Mouse (Mus musculus) c-Kit-negative CD71-positive TER-119-positive erythroid progenitor cells, embryonic 14.5 days (primary cell): ENCODE measurements around the gene Slc25a3.

Experiments used
- DNase-seq: peaks from one replicate; pipeline ENCODE4 v3.0.0-alpha.2; 2013; ENCODE audit warnings: low read depth, low spot score

Gene Slc25a3

GRCm38 (mm10) chr10:91142654-91143191, 18.9 kb upstream of the Slc25a3 start:
- no peak for DNase-seq

GRCm38 (mm10) chr10:91141564-91141963, 17.7 kb upstream of the Slc25a3 start:
- no peak for DNase-seq

- DNase-seq = no peak
These were observed 15.4 kb upstream of the Slc25a3 start for GRCm38 (mm10) chr10:91139148-91139766.

GRCm38 (mm10) chr10:91138317-91138716, 14.5 kb upstream of the Slc25a3 start:
- no peak for DNase-seq

- DNase-seq = no peak
These were observed 13.5 kb upstream of the Slc25a3 start for GRCm38 (mm10) chr10:91137400-91137799.

GRCm38 (mm10) chr10:91135302-91135972, 11.6 kb upstream of the Slc25a3 start:
- no peak for DNase-seq

- no peak for DNase-seq
These were observed 7.7 kb upstream of the Slc25a3 start for GRCm38 (mm10) chr10:91131565-91131964.

- no peak for DNase-seq
These were observed 6.9 kb upstream of the Slc25a3 start for GRCm38 (mm10) chr10:91130792-91131191.

- no peak for DNase-seq
These were observed 4.8 kb upstream of the Slc25a3 start for GRCm38 (mm10) chr10:91128551-91129160.

- no peak for DNase-seq
These were observed 3.5 kb upstream of the Slc25a3 start for GRCm38 (mm10) chr10:91127395-91127794.

GRCm38 (mm10) chr10:91126618-91127355, 2.9 kb upstream of the Slc25a3 start:
- no peak for DNase-seq

- peak; percentile 50 for DNase-seq
These were observed 505 bp downstream of the Slc25a3 start for GRCm38 (mm10) chr10:91123281-91123827.

GRCm38 (mm10) chr10:91122646-91123045, 1.2 kb downstream of the Slc25a3 start:
- DNase-seq = no peak

- no peak for DNase-seq
These were observed 6.9 kb downstream of the Slc25a3 start for GRCm38 (mm10) chr10:91116958-91117357.

- no peak for DNase-seq
These were observed 14.0 kb downstream of the Slc25a3 start for GRCm38 (mm10) chr10:91109841-91110240.

- no peak for DNase-seq
These were observed 17.9 kb downstream of the Slc25a3 start for GRCm38 (mm10) chr10:91105981-91106380.

GRCm38 (mm10) chr10:91102799-91103590, 20.9 kb downstream of the Slc25a3 start:
- DNase-seq = no peak

GRCm38 (mm10) chr10:91101936-91102335, 21.9 kb downstream of the Slc25a3 start:
- no peak for DNase-seq

- no peak for DNase-seq
These were observed 23.8 kb downstream of the Slc25a3 start for GRCm38 (mm10) chr10:91100101-91100500.

- no peak for DNase-seq
These were observed 25.8 kb downstream of the Slc25a3 start for GRCm38 (mm10) chr10:91098056-91098455.
